Mouse (Mus musculus) retina, postnatal 1 day (tissue): Measurements from ENCODE around the gene Zc3h18.

ENCODE experiments used
- DNase-seq: peaks from one replicate; pipeline ENCODE4 v3.0.0-alpha.2; 2012

Zc3h18 gene

DNA sequence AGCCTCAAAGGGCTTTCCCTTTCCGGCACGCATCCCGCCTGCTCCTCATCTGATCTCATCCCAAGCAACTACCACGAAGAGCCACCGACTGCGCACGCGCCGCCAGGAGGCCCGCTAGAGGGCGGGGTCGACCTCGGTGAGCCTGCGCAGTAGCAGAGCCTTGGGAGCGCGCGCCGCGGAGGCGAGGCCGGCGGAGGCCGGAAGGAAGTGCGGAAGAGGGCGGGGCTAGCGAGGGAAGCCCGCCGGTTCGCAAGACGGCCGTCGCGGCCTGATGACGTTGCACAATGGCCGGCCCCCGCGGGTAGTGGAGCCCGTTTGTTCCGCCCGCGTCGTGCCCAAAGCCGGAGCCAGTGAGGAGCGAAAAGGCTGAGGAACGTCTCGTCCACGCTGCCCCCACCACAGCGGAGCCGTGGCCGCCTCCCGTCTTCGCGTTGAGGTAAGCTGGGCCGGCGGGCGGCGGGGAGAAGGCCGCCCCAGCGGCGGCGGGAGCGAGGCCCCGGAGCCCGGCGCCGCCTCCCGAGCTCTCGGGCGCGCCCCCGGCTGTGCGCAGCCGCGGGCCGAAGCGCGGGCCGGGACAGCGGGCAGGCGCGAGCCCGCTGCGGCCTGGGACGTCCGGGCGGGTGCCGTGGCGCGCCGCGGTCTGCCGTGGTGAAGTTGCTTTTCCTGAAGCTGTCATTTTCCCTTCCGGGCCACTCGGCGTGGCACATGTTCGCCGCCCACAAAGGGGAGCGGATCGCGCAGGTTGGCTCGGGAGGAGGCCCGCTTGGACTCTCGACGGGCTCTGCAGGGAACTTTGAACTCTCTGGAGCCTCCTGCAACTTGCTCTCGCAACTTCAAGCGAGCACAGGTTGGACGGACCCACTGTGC is at the start of gene Zc3h18:
Gene Zc3h18 (plus strand): TSS at position 245 of the 867 bp plus-strand sequence.
- peak; percentile 99 for DNase-seq

- DNase-seq = no peak
Observed at GRCm38 (mm10) chr8:122329072-122329471, 47.3 kb upstream of the Zc3h18 start.

GRCm38 (mm10) chr8:122329553-122330239 is 46.7 kb upstream of the Zc3h18 start:
- no peak for DNase-seq

DNA sequence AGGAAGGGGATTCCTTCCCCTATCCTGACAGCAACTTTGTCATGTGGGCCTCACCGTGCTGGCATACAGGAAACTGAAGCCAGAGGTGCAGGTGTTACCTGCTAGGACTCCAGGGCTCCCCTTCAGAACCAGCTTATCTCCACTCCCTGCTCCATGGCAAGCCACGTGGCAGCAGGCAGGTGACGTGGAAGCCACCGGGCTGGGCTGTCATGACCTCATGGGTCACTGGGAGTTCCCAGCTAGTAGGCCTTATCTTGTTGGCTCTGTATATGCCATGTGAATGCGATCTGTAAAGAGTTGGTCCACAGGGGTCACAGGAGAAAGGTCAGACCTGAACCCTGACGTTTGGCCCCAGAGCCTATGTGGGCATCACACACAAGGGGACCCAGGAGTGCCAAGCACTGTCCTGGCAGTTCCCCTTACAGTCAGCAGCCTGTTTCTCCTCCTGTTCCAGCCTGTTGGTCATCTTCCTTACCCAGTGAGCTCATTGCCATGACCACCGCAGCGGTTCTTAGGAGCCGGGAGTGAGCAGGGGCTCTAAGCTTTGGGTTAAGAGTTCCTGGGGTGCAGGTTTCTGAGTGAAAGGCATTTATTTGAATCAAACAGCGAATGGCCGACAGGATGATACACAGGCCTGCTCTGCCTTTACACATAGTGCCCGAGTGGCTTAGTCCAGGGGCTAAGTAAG is 45.8 kb upstream of the Zc3h18 start:
- DNase-seq = no peak

DNA sequence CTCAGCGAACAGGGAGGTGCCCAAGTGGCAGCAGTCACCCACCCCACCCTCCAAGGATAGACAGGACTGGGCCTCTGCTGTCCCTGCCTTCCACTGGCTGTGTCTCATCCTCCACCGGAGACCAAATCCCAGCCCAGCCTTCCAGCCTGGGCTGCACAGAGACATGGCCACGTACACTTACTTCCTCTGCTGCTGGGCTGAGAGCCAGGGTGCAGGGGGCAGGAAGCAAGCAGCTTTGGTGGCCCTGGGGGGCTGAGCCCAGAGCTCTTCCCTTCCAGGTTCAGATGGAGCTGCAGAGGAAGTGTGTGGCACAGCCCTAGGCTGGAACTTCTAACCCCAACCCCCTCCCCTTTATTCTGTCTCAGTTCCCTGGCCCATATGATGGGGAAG is 45.3 kb upstream of the Zc3h18 start:
- DNase-seq = no peak

DNA sequence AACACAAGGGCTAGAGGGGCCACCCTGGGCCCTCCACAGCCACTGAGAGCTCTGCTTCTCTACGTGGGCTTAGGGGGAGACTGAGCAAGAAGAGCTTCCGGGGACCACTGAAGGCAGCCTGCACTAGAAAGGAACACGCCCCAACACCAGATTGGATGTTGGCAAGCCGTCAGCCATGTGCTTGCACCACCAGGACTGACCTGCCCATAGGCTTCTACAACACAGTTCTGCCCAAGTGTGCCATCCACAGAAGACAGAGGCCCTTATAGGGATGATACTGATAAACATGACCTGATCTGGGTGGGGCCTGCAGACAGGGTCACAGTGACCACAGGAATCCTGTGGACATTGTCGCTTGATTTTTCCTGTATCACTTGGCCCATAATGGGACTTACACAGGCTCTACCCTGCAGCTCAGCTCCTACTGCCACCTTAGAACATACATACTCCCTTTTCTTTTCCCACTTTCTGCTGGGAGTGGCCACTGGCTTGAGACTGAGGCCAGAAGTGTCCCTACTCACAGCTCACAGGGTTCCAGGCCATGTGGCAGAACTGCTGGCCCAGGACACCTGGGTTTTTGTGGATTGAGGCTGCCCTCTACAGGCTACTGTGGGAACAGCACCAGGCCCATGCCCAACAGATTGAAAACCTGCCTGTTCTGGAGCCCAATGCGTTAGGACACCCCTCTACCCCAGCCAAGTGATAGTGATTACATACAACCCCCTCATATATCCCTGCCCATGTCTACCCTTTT is 43.5 kb upstream of the Zc3h18 start:
- peak; percentile 80 for DNase-seq

GRCm38 (mm10) chr8:122333531-122333930 is 42.9 kb upstream of the Zc3h18 start:
- DNase-seq = no peak

GRCm38 (mm10) chr8:122334791-122335490 is 41.5 kb upstream of the Zc3h18 start:
- no peak for DNase-seq

DNA sequence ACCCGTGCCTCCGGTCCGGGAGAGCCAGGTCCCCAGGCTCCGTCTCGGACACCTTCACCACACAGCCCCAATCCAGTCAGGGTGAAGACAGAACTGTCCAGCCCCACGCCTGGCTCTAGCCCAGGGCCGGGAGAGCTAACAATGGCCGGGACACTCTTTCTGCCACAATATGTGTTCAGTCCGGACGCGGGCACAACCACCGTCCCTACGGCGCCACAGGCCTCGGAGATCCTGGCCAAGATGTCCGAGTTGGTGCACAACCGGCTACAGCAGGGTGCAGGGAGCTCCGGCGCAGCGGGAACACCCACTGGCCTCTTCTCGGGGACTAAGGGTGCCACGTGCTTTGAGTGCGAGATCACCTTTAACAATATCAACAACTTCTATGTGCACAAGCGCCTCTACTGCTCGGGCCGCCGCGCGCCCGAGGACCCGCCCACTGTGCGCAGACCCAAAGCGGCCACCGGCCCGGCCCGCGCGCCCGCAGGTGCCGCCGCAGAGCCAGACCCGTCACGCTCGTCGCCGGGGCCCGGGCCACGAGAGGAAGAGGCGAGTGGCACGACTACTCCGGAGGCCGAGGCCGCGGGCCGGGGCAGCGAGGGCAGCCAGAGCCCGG is 40.7 kb upstream of the Zc3h18 start:
- no peak for DNase-seq

DNA sequence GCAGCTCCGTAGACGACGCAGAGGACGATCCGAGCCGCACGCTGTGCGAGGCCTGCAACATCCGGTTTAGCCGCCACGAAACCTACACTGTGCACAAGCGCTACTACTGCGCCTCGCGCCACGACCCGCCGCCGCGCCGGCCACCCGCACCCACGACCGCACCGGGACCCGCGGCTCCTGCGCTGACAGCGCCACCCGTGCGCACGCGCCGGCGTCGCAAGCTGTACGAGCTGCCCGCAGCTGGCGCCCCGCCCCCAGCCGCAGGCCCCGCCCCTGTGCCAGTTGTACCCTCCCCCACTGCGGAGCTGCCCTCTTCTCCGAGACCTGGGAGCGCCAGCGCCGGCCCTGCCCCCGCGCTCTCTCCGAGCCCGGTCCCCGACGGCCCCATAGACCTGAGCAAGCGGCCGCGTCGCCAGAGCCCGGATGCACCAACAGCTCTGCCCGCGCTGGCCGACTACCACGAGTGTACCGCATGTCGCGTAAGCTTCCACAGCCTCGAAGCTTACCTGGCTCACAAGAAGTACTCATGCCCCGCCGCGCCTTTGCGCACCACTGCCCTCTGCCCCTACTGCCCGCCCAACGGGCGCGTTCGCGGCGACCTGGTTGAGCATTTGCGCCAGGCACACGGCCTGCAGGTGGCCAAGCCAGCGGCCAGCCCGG is 40.0 kb upstream of the Zc3h18 start:
- DNase-seq = peak; percentile 86

DNA sequence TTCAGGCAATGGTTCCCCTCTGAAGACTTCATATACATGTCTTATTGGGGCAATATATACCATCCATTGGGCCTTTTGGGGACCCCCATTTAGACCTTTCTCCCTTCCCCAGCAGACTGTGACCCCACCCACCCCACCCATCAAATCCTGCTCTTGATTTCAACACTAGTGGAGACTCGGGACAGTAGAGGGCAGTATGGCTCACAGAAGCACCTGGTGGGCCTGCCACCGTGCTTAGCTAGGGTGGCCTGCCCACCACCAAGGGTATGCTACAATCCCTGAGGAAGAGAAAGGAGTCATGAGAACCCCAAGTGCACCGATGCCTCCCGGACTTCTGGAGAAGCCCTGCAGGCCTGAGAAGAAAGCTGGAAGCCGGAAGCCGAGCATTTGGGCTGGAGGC is 37.6 kb upstream of the Zc3h18 start:
- no peak for DNase-seq

DNA sequence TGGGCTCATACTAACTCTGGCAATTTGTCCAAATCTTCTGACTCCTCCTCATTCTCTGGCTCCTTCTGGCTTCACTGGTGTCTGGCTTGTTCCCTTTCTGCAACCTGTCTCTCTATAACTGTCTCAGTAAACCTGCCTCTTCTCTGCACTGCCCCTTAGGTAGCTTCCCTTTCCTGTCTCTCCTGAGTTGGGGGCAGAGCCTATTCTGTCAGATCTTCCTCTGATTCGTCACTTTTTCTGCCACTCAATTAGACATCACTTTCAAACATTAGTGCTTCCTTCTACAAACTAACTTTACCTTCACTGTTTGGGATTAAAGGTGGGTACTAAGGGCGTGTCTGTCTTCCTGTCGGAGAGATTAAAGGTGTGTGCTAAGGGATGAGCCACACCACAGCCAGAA is 35.6 kb upstream of the Zc3h18 start:
- DNase-seq = no peak

DNA sequence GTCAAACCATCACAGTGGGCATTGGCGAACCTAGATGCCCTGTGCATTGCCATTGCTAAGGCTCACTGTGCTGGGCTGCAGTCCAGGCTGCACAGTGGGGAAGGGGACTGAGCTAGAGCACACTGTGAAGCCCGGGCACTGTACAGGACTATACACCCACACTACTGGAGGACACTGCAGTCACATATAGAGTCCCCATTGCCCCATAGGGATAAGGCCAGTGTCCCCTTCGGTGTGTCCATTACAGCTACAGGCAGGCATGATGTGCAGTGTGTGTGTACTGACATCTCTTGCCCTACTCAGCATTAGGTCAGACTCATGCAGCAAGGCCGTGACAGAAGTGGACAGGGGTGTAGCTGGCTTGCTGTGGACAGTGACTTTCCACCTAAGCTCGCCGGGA is 34.6 kb upstream of the Zc3h18 start:
- no peak for DNase-seq

GRCm38 (mm10) chr8:122342362-122342761 is 34.0 kb upstream of the Zc3h18 start:
- no peak for DNase-seq

DNA sequence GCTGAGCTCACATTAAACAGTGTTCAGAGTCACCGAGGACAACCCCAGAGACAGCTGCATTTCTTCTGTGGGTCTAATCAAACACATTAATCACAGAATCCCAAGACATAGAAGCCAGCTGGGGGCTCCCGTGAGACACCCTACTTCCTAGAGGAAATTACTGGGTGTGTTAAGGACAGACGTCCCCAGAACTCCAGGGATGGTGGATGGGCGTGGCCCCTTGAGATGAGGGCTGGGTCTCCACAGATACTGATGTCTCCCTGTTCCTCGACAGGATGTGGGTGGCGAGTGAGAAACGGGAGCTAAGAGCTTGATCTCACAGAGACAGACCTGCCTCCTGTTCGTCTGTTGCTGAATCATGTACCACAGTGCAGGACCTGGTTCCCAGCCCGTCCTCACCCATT is 33.6 kb upstream of the Zc3h18 start:
- no peak for DNase-seq

- DNase-seq = no peak
Observed at GRCm38 (mm10) chr8:122343341-122343740, 33.1 kb upstream of the Zc3h18 start.

GRCm38 (mm10) chr8:122343758-122344157 is 32.7 kb upstream of the Zc3h18 start:
- DNase-seq = no peak

GRCm38 (mm10) chr8:122344219-122344618 is 32.2 kb upstream of the Zc3h18 start:
- no peak for DNase-seq

GRCm38 (mm10) chr8:122345181-122346095 is 31.0 kb upstream of the Zc3h18 start:
- no peak for DNase-seq
